8 mouse cellular contexts compared by ENCODE assay signal in genomic region chr11:101140164-101140819, GRCm38 (mm10). TPM values are rescaled to one million over a fixed set of nuclear protein-coding genes. Genes with fewer than 3 reads are reported as not detected.
DNase-seq lines count a peak whose midpoint lies in the region; ATAC-seq and TF ChIP-seq lines count a peak whose summit lies in the region.

No protein-coding gene starts in this region.

- H3K27ac ChIP-seq in neural tube, embryonic 11.5 days (ENCODE audit: low read depth, low read length) = no peak overlapping the region
- no peak overlapping the region for H3K27ac ChIP-seq in heart, embryonic 11.5 days (ENCODE audit: low read depth, low read length)
- H3K27ac ChIP-seq in limb, embryonic 11.5 days (replicated peaks; ENCODE audit: low read depth, low read length) = no peak overlapping the region
- no peak overlapping the region for H3K27ac ChIP-seq in midbrain, postnatal 0 days (ENCODE audit: low read depth, low read length)

- no peak overlapping the region for H3K4me3 ChIP-seq in neural tube, embryonic 11.5 days (ENCODE audit: low read depth, low read length)
- peak overlapping the region; percentile 36 for H3K4me3 ChIP-seq in heart, embryonic 11.5 days (ENCODE audit: low read depth, low read length)
- peak overlapping the region; percentile 20; the same call in 1 of the 2 replicates for H3K4me3 ChIP-seq in limb, embryonic 11.5 days (ENCODE audit: low read depth, low read length)
- H3K4me3 ChIP-seq in midbrain, postnatal 0 days (ENCODE audit: low read depth, low read length) = peak overlapping the region; percentile 20

- H3K9me3 ChIP-seq in neural tube, embryonic 11.5 days (ENCODE audit: control insufficient read depth, low read length) = no peaks in the 10 kb centered on the region
- H3K9me3 ChIP-seq in heart, embryonic 11.5 days (replicated peaks; ENCODE audit: control insufficient read depth, low read length) = no peaks in the 10 kb centered on the region
- no peaks in the 10 kb centered on the region for H3K9me3 ChIP-seq in limb, embryonic 11.5 days (ENCODE audit: control insufficient read depth, low read length)
- H3K9me3 ChIP-seq in midbrain, postnatal 0 days (ENCODE audit: low read length) = no peaks in the 10 kb centered on the region

- WGBS in neural tube, embryonic 11.5 days = 45% methylated on average over 27 of the region's 27 CpGs
- 28% methylated on average over 27 of the region's 27 CpGs for WGBS in heart, embryonic 11.5 days (ENCODE audit: insufficient replicate concordance)
- WGBS in limb, embryonic 11.5 days = 37% methylated on average over 27 of the region's 27 CpGs
- 47% methylated on average over 27 of the region's 27 CpGs for WGBS in midbrain, postnatal 0 days

- no peak for DNase-seq in neural tube, embryonic 11.5 days (ENCODE audit: low spot score)
- no peak for DNase-seq in neural tube, embryonic 10.5 days (ENCODE audit: extremely low spot score, low spot score)
- peak; percentile 42 for DNase-seq in limb, embryonic 11.5 days (ENCODE audit: low spot score)
- DNase-seq in midbrain, postnatal 0 days (ENCODE audit: low spot score) = peak; percentile 62
- no peak for DNase-seq in urinary bladder, postnatal 25 days (ENCODE audit: low spot score)
- DNase-seq in frontal cortex, postnatal 36 days (ENCODE audit: low spot score in 2 of 2) = no peak

- peak overlapping the region; percentile 22 for H3K4me2 ChIP-seq in neural tube, embryonic 11.5 days (ENCODE audit: low read depth)
- H3K4me2 ChIP-seq in heart, embryonic 11.5 days = peak overlapping the region; percentile 69
- H3K4me2 ChIP-seq in limb, embryonic 11.5 days (ENCODE audit: low read depth, severe bottlenecking) = peak overlapping the region; percentile 40
- peak overlapping the region; percentile 45 for H3K4me2 ChIP-seq in midbrain, postnatal 0 days (ENCODE audit: low read depth, low read length, poor library complexity, severe bottlenecking)

- no peak for TF ChIP-seq CTCF in midbrain, postnatal 0 days (IDR thresholded peaks at IDR 0.05)

- 0 out of 2 replicates have a peak, but pooled peaks cover 6% of the 10 kb centered on the region for H3K4me1 ChIP-seq in neural tube, embryonic 11.5 days (ENCODE audit: control insufficient read depth, insufficient read depth, low read length)
- H3K4me1 ChIP-seq in heart, embryonic 11.5 days (ENCODE audit: control insufficient read depth, insufficient read depth, low read length) = peaks cover 17% of the 10 kb centered on the region
- 0 out of 2 replicates have a peak, but pooled peaks cover 7% of the 10 kb centered on the region for H3K4me1 ChIP-seq in limb, embryonic 11.5 days (ENCODE audit: control insufficient read depth, insufficient read depth, low read length)
- H3K4me1 ChIP-seq in midbrain, postnatal 0 days (ENCODE audit: insufficient read depth, low read length) = 0 out of 2 replicates have a peak, but pooled peaks cover 3% of the 10 kb centered on the region

- H3K9ac ChIP-seq in neural tube, embryonic 11.5 days (ENCODE audit: low read length) = no peak overlapping the region
- peak overlapping the region; percentile 65 for H3K9ac ChIP-seq in heart, embryonic 11.5 days (ENCODE audit: low read depth, low read length)
- H3K9ac ChIP-seq in limb, embryonic 11.5 days (ENCODE audit: low read length) = peak overlapping the region; percentile 43
- 0 out of 2 replicates have a peak overlapping the region, but pooled peaks have one; percentile 19 for H3K9ac ChIP-seq in midbrain, postnatal 0 days (replicated peaks; ENCODE audit: low read length, poor library complexity, severe bottlenecking)

- H3K36me3 ChIP-seq in neural tube, embryonic 11.5 days (ENCODE audit: control insufficient read depth, insufficient read depth, low read length) = no peaks in the 10 kb centered on the region
- H3K36me3 ChIP-seq in heart, embryonic 11.5 days (ENCODE audit: control insufficient read depth, insufficient read depth, low read length) = no peaks in the 10 kb centered on the region
- H3K36me3 ChIP-seq in limb, embryonic 11.5 days (ENCODE audit: control insufficient read depth, insufficient read depth, low read length) = no peaks in the 10 kb centered on the region
- H3K36me3 ChIP-seq in midbrain, postnatal 0 days (ENCODE audit: insufficient read depth, low read length) = no peaks in the 10 kb centered on the region

- H3K27me3 ChIP-seq in neural tube, embryonic 11.5 days (ENCODE audit: control insufficient read depth, insufficient read depth, low read length) = no peaks in the 10 kb centered on the region
- peaks cover 7% of the 10 kb centered on the region; the same call in 1 of the 2 replicates for H3K27me3 ChIP-seq in heart, embryonic 11.5 days (ENCODE audit: control insufficient read depth, insufficient read depth, low read length)
- H3K27me3 ChIP-seq in limb, embryonic 11.5 days (ENCODE audit: control insufficient read depth, insufficient read depth, low read length) = no peaks in the 10 kb centered on the region
- H3K27me3 ChIP-seq in midbrain, postnatal 0 days (ENCODE audit: insufficient read depth, low read length) = no peaks in the 10 kb centered on the region

- no peak for ATAC-seq in neural tube, embryonic 11.5 days (ENCODE audit: insufficient read depth, low FRiP score, low TSS enrichment)
- 0 out of 2 replicates have a peak, but pooled peaks have one; percentile 22 for ATAC-seq in heart, embryonic 11.5 days (replicated peaks; ENCODE audit: insufficient number of reproducible peaks, low FRiP score, low TSS enrichment)
- ATAC-seq in limb, embryonic 11.5 days (ENCODE audit: insufficient number of reproducible peaks, low FRiP score, low TSS enrichment, low read depth) = no peak
- no peak for ATAC-seq in midbrain, postnatal 0 days (ENCODE audit: low FRiP score)
- ATAC-seq in activated CD4-positive, CD25-positive, alpha-beta regulatory T cell, adult 4 months = no peak

RNA-seq across cellular contexts. Expression of gene Tubg2, which starts 15.4 kb away (rescaled TPM):
- 6.2 and 6.9 TPM in 2 replicates for polyA plus RNA-seq in neural tube, embryonic 11.5 days (2014; fragmentation: Nextera tagmentation; extraction: Ambion mirVana)
- polyA plus RNA-seq in heart, embryonic 11.5 days (2014; fragmentation: Nextera tagmentation; extraction: Ambion mirVana) = 4.3 TPM in 2 replicates
- 4.8 and 5.0 TPM in 2 replicates for polyA plus RNA-seq in limb, embryonic 11.5 days (2014; fragmentation: Nextera tagmentation; extraction: Ambion mirVana)
- total RNA-seq in midbrain, postnatal 0 days (2014; rRNA removed) = 38.4 and 40.6 TPM in 2 replicates
- 86.1 and 93.8 TPM in 2 replicates for polyA plus RNA-seq in midbrain, postnatal 0 days (2015; fragmentation: Nextera tagmentation; extraction: Ambion mirVana)
- polyA plus RNA-seq in activated CD4-positive, CD25-positive, alpha-beta regulatory T cell, adult 4 months (2017; shearing (Covaris generic)) = under 1 TPM; 0.68 to 0.94 TPM

RNA-seq across cellular contexts. Expression of gene Tubg1, which starts 20.6 kb away (rescaled TPM):
- 111 and 116 TPM in 2 replicates for polyA plus RNA-seq in neural tube, embryonic 11.5 days (2014; fragmentation: Nextera tagmentation; extraction: Ambion mirVana)
- 82.1 and 83.5 TPM in 2 replicates for polyA plus RNA-seq in heart, embryonic 11.5 days (2014; fragmentation: Nextera tagmentation; extraction: Ambion mirVana)
- polyA plus RNA-seq in limb, embryonic 11.5 days (2014; fragmentation: Nextera tagmentation; extraction: Ambion mirVana) = 113 and 119 TPM in 2 replicates
- 40.5 and 52.6 TPM in 2 replicates for total RNA-seq in midbrain, postnatal 0 days (2014; rRNA removed)
- polyA plus RNA-seq in midbrain, postnatal 0 days (2015; fragmentation: Nextera tagmentation; extraction: Ambion mirVana) = 64.4 and 64.6 TPM in 2 replicates
- 10 to 100 TPM; 17.7 to 26.8 TPM for polyA plus RNA-seq in activated CD4-positive, CD25-positive, alpha-beta regulatory T cell, adult 4 months (2017; shearing (Covaris generic))

RNA-seq across cellular contexts. Expression of gene Retreg3, which starts 20.6 kb away (rescaled TPM):
- polyA plus RNA-seq in neural tube, embryonic 11.5 days (2014; fragmentation: Nextera tagmentation; extraction: Ambion mirVana) = 14.3 and 14.4 TPM in 2 replicates
- polyA plus RNA-seq in heart, embryonic 11.5 days (2014; fragmentation: Nextera tagmentation; extraction: Ambion mirVana) = 5.5 and 9.2 TPM in 2 replicates
- 10.3 and 10.8 TPM in 2 replicates for polyA plus RNA-seq in limb, embryonic 11.5 days (2014; fragmentation: Nextera tagmentation; extraction: Ambion mirVana)
- total RNA-seq in midbrain, postnatal 0 days (2014; rRNA removed) = 54.9 and 61.7 TPM in 2 replicates
- 24.8 and 26.0 TPM in 2 replicates for polyA plus RNA-seq in midbrain, postnatal 0 days (2015; fragmentation: Nextera tagmentation; extraction: Ambion mirVana)
- 10 to 100 TPM; 14.4 to 24.7 TPM for polyA plus RNA-seq in activated CD4-positive, CD25-positive, alpha-beta regulatory T cell, adult 4 months (2017; shearing (Covaris generic))

RNA-seq across cellular contexts. Expression of gene Cntnap1, which starts 30.0 kb away (rescaled TPM):
- polyA plus RNA-seq in neural tube, embryonic 11.5 days (2014; fragmentation: Nextera tagmentation; extraction: Ambion mirVana) = 0.94 and 1.0 TPM in 2 replicates
- polyA plus RNA-seq in heart, embryonic 11.5 days (2014; fragmentation: Nextera tagmentation; extraction: Ambion mirVana) = 0.46 and 0.70 TPM in 2 replicates
- 0.04 and 0.21 TPM in 2 replicates for polyA plus RNA-seq in limb, embryonic 11.5 days (2014; fragmentation: Nextera tagmentation; extraction: Ambion mirVana)
- total RNA-seq in midbrain, postnatal 0 days (2014; rRNA removed) = 12.5 and 15.0 TPM in 2 replicates
- polyA plus RNA-seq in midbrain, postnatal 0 days (2015; fragmentation: Nextera tagmentation; extraction: Ambion mirVana) = 3.0 and 3.2 TPM in 2 replicates
- under 1 TPM; 0.29 to 0.33 TPM for polyA plus RNA-seq in activated CD4-positive, CD25-positive, alpha-beta regulatory T cell, adult 4 months (2017; shearing (Covaris generic))

RNA-seq across cellular contexts. Expression of gene Plekhh3, which starts 30.9 kb away (rescaled TPM):
- polyA plus RNA-seq in neural tube, embryonic 11.5 days (2014; fragmentation: Nextera tagmentation; extraction: Ambion mirVana) = 9.2 and 11.8 TPM in 2 replicates
- polyA plus RNA-seq in heart, embryonic 11.5 days (2014; fragmentation: Nextera tagmentation; extraction: Ambion mirVana) = 6.2 TPM in 2 replicates
- polyA plus RNA-seq in limb, embryonic 11.5 days (2014; fragmentation: Nextera tagmentation; extraction: Ambion mirVana) = 2.6 and 4.1 TPM in 2 replicates
- 13.7 and 23.4 TPM in 2 replicates for total RNA-seq in midbrain, postnatal 0 days (2014; rRNA removed)
- polyA plus RNA-seq in midbrain, postnatal 0 days (2015; fragmentation: Nextera tagmentation; extraction: Ambion mirVana) = 5.8 and 6.2 TPM in 2 replicates
- not detected for polyA plus RNA-seq in activated CD4-positive, CD25-positive, alpha-beta regulatory T cell, adult 4 months (2017; shearing (Covaris generic))

Comparison
In these comparisons a context has a peak if more than half of its experiments do, and no peak if none do; other contexts are left out.
1. DNase-seq: peak in limb, embryonic 11.5 days (single experiment) and midbrain, postnatal 0 days (single experiment); none in neural tube, embryonic 11.5 days (single experiment), neural tube, embryonic 10.5 days (single experiment), urinary bladder, postnatal 25 days (single experiment) and frontal cortex, postnatal 36 days (0 of 2).
2. RNA of gene Tubg2, which starts 15.4 kb away (polyA plus RNA-seq): 86.1 to 93.8 TPM in midbrain, postnatal 0 days; 6.2 to 6.9 TPM in neural tube, embryonic 11.5 days, 4.8 to 5.0 TPM in limb, embryonic 11.5 days, 4.3 TPM in heart, embryonic 11.5 days and 0.68 to 0.94 TPM in activated CD4-positive, CD25-positive, alpha-beta regulatory T cell, adult 4 months; every median in the first group is over 10 times any median in the second.
3. Peak in every context shown above with its lines, with median percentiles within 50 percentile points of each other: H3K4me2 ChIP-seq.